Mouse (Mus musculus): ENCODE measurements at regions not wholly inside any gene's neighbourhood (a gene's known extent, or its start where the extent isn't known, plus 50 kb on each side); places are given as distances from the start of the nearest gene placed in this dataset.

DNA sequence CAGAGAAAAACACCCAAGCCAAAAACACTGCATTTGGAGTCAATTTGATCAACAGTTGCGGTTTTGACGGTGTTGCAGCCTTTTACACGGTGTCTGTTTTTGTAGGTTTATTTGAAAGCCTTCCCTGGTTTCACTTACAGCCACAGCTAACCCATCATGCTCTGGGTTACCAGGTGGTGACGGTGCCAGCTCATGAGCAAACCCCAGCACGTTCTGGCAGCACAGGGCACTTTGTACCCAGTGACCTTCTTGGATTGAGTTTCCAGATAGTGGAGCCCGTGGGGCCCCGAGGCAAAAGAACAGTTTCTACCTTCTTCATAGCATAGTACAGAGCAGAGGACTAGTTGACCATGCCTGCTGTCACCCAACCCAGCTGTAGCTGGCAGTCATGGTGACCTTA lies 152.6 kb upstream of the F930015N05Rik start:
- peak; percentile 89 for DNase-seq (ENCODE audit: extremely low read depth, low read depth, low spot score)

DNA sequence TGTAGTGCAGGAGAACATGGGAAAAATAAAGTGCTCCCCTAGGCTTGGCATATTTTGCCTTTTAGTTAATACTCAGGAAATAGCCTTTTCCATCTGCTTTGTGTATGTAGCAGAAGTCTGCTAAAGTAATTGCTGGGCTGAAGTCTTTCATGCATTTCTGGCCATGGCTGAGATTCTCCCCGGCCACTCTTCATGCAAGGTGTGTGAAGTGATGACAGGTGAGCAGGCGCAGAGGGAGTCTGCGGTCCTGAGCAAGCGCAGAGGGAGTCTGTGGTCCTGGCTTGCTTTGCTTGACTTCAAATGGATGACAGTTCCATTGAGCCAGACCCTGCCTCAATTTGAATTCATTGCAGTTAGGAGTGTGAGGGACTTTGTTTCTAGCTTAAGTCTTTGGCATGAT lies 153.6 kb upstream of the F930015N05Rik start:
- Histone ChIP-seq H3K27me3 (ENCODE audit: control insufficient read depth, insufficient read depth, low read length) (no peaks in the 10 kb centered on the region), H3K27ac (replicated peaks; ENCODE audit: insufficient read depth, low read depth, low read length) (no peak overlapping the region), H3K36me3 (ENCODE audit: control insufficient read depth, insufficient read depth, low read length) (no peaks in the 10 kb centered on the region), H3K4me3 (ENCODE audit: insufficient read depth, low read depth, low read length) (no peak overlapping the region), H3K79me2 (ENCODE audit: control insufficient read depth, insufficient read depth, low read length) (no peaks in the 10 kb centered on the region), H3K9ac (ENCODE audit: low read depth, low read length) (no peak overlapping the region), H3K4me1 (ENCODE audit: control insufficient read depth, insufficient read depth, low read length) (peaks cover 14% of the 10 kb centered on the region)
- DNase-seq (ENCODE audit: extremely low read depth, low read depth, low spot score) = no peak
- TF ChIP-seq CTCF (IDR thresholded peaks at IDR 0.05; ENCODE audit: low read depth, low read length) (no peak), POLR2A (IDR thresholded peaks at IDR 0.05; ENCODE audit: extremely low read depth, insufficient read depth, low read length) (no peak)
- WGBS = 94% methylated on average over 4 of the region's 4 CpGs

More for the DNA sequence above, 152.6 kb upstream of the F930015N05Rik start:
- H3K79me2 ChIP-seq (ENCODE audit: control insufficient read depth, insufficient read depth, low read length) = no peaks in the 10 kb centered on the region
- peaks cover 14% of the 10 kb centered on the region for H3K4me1 ChIP-seq (ENCODE audit: control insufficient read depth, insufficient read depth, low read length)
- no peak overlapping the region for H3K4me3 ChIP-seq (ENCODE audit: insufficient read depth, low read depth, low read length)
- H3K9ac ChIP-seq (ENCODE audit: low read depth, low read length) = no peak overlapping the region
- 28% methylated on average over 7 of the region's 7 CpGs for WGBS
- H3K27ac ChIP-seq (replicated peaks; ENCODE audit: insufficient read depth, low read depth, low read length) = peak overlapping the region; percentile 11; the same call in 1 of the 2 replicates
- TF ChIP-seq POLR2A (IDR thresholded peaks at IDR 0.05; ENCODE audit: extremely low read depth, insufficient read depth, low read length) (no peak), CTCF (IDR thresholded peaks at IDR 0.05; ENCODE audit: low read depth, low read length) (no peak)
- H3K27me3 ChIP-seq (ENCODE audit: control insufficient read depth, insufficient read depth, low read length) = no peaks in the 10 kb centered on the region
- H3K36me3 ChIP-seq (ENCODE audit: control insufficient read depth, insufficient read depth, low read length) = no peaks in the 10 kb centered on the region

DNA sequence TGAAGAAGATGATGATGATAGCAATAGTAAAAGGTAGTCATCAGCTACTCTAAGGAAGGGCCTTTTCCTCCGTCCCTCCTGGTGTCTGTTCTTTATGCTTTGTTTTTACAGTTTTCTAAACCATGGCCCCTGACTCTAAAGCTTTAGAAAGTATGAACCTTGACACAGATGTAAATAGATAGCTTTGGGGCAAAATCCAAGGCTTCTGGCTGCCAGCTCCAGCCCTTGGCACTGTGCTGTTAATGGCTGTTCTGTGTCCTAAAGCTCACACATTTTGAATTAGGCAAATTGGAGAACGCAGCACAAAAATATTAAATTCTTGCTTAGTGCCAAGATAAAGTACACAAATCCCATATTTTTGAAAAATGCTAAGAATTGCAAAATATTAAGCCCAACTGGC lies 155.8 kb upstream of the F930015N05Rik start:
- DNase-seq (ENCODE audit: extremely low read depth, low read depth, low spot score) = peak; percentile 70
- Histone ChIP-seq H3K27me3 (ENCODE audit: control insufficient read depth, insufficient read depth, low read length) (no peaks in the 10 kb centered on the region), H3K36me3 (ENCODE audit: control insufficient read depth, insufficient read depth, low read length) (no peaks in the 10 kb centered on the region), H3K4me1 (ENCODE audit: control insufficient read depth, insufficient read depth, low read length) (peaks cover 11% of the 10 kb centered on the region), H3K79me2 (ENCODE audit: control insufficient read depth, insufficient read depth, low read length) (no peaks in the 10 kb centered on the region), H3K4me3 (ENCODE audit: insufficient read depth, low read depth, low read length) (no peak overlapping the region), H3K9ac (ENCODE audit: low read depth, low read length) (no peak overlapping the region), H3K27ac (replicated peaks; ENCODE audit: insufficient read depth, low read depth, low read length) (no peak overlapping the region)
- 30% methylated on average over 2 of the region's 2 CpGs for WGBS
- TF ChIP-seq CTCF (IDR thresholded peaks at IDR 0.05; ENCODE audit: low read depth, low read length) (no peak), POLR2A (IDR thresholded peaks at IDR 0.05; ENCODE audit: extremely low read depth, insufficient read depth, low read length) (no peak)

DNA sequence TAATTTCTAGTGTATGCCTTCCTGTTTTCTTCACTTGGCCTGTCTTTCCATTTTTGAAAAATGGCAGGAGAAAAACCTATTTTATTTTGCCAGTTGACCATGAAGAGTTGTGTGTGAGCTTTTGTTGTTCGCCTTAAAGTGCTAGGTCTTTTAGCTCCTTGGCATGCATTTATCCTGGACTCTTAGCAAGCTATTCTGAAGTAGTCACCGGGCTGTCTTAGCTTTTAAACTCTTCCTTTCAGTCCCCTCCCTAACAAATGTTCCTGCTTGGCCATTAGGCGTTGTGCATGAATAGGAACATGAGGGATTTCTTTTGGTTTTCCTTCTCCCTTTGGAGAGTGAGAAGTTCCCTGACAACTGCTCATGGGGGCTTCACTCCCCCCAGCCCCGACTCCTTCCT lies 160.9 kb upstream of the F930015N05Rik start:
- WGBS = 93% methylated on average over 4 of the region's 4 CpGs
- TF ChIP-seq POLR2A (IDR thresholded peaks at IDR 0.05; ENCODE audit: extremely low read depth, insufficient read depth, low read length) (no peak), CTCF (IDR thresholded peaks at IDR 0.05; ENCODE audit: low read depth, low read length) (no peak)
- H3K4me1 ChIP-seq (ENCODE audit: control insufficient read depth, insufficient read depth, low read length) = 0 out of 2 replicates have a peak, but pooled peaks cover under 1% of the 10 kb centered on the region
- no peaks in the 10 kb centered on the region for H3K27me3 ChIP-seq (ENCODE audit: control insufficient read depth, insufficient read depth, low read length)
- H3K27ac ChIP-seq (replicated peaks; ENCODE audit: insufficient read depth, low read depth, low read length) = no peak overlapping the region
- H3K36me3 ChIP-seq (ENCODE audit: control insufficient read depth, insufficient read depth, low read length) = no peaks in the 10 kb centered on the region
- no peak overlapping the region for H3K9ac ChIP-seq (ENCODE audit: low read depth, low read length)
- H3K4me3 ChIP-seq (ENCODE audit: insufficient read depth, low read depth, low read length) = no peak overlapping the region
- H3K79me2 ChIP-seq (ENCODE audit: control insufficient read depth, insufficient read depth, low read length) = no peaks in the 10 kb centered on the region
- no peak for DNase-seq (ENCODE audit: extremely low read depth, low read depth, low spot score)

DNA sequence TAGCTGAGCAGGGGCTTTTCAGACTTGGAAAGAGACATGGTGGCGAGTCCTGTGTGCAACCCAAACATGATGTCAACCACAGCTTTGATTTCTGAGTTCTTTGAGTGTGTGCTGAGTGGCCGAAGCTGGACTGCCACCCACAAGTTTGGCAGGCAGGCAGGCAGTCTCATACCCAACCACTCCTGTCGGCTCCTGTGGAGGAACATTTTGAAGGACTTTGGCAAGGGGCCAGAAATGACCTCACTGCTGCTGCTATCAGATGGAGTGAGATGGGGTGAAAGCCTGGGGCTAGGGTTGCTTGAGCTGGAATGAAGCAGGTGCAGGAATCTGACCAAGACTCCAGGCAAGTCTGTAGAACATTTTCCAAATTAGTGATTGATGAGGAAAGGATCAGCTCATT lies 162.7 kb upstream of the F930015N05Rik start:
- H3K79me2 ChIP-seq (ENCODE audit: control insufficient read depth, insufficient read depth, low read length) = no peaks in the 10 kb centered on the region
- H3K27ac ChIP-seq (replicated peaks; ENCODE audit: insufficient read depth, low read depth, low read length) = no peak overlapping the region
- no peak for TF ChIP-seq CTCF (IDR thresholded peaks at IDR 0.05; ENCODE audit: low read depth, low read length)
- no peak overlapping the region for H3K9ac ChIP-seq (ENCODE audit: low read depth, low read length)
- no peak overlapping the region for H3K4me3 ChIP-seq (ENCODE audit: insufficient read depth, low read depth, low read length)
- H3K4me1 ChIP-seq (ENCODE audit: control insufficient read depth, insufficient read depth, low read length) = no peaks in the 10 kb centered on the region
- H3K36me3 ChIP-seq (ENCODE audit: control insufficient read depth, insufficient read depth, low read length) = no peaks in the 10 kb centered on the region
- peak; percentile 51 for DNase-seq (ENCODE audit: extremely low read depth, low read depth, low spot score)
- H3K27me3 ChIP-seq (ENCODE audit: control insufficient read depth, insufficient read depth, low read length) = no peaks in the 10 kb centered on the region
- WGBS = 34% methylated on average over 3 of the region's 3 CpGs

DNA sequence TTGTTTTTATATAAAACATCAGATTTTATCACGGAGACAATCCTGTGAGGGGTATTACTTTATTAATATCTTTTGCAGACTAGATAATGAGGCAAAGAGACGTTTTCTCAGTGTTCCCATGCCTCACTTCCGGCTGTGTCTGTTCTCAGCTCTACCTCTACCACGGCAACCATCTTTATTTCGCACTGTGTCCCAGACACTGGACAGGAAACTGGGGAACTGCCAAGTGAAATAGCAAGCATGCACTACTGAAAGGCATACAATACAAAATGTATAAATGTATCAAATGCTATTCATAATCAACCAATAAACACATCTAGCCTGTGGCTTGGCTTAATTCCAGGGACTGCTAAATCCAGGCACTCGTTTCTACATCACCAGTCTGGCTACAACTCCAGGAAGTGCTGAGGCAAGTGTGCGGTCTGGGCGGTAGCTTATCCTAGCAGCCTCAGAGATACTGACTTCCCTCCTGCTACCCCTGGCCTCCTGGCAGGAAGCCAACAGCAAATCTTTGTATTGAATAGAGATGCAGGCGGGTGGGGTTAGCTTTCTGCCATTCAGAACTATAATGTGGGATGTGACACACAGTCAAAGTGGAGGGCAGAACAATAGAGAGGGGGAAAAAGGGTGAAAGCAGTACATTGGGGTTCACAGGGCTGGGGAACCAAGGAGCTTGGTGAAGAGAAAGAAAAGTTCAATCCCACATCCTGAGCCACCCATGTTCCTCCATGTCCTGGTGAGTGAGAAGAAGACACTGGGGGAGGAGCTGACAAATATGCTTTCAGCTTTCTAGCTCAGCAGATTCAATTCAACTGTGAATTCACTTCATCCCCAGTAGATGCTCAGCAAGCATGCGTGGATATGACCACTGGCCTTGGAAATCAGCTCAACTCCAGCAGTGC lies 164.0 kb upstream of the F930015N05Rik start:
- DNase-seq (ENCODE audit: extremely low read depth, low read depth, low spot score) = no peak
- TF ChIP-seq POLR2A (IDR thresholded peaks at IDR 0.05; ENCODE audit: extremely low read depth, insufficient read depth, low read length) = no peak
- TF ChIP-seq CTCF (IDR thresholded peaks at IDR 0.05; ENCODE audit: low read depth, low read length) = no peak
- Histone ChIP-seq H3K9ac (ENCODE audit: low read depth, low read length) (no peak overlapping the region), H3K27me3 (ENCODE audit: control insufficient read depth, insufficient read depth, low read length) (no peaks in the 10 kb centered on the region), H3K79me2 (ENCODE audit: control insufficient read depth, insufficient read depth, low read length) (no peaks in the 10 kb centered on the region), H3K27ac (replicated peaks; ENCODE audit: insufficient read depth, low read depth, low read length) (no peak overlapping the region), H3K4me3 (ENCODE audit: insufficient read depth, low read depth, low read length) (no peak overlapping the region), H3K4me1 (ENCODE audit: control insufficient read depth, insufficient read depth, low read length) (no peaks in the 10 kb centered on the region), H3K36me3 (ENCODE audit: control insufficient read depth, insufficient read depth, low read length) (no peaks in the 10 kb centered on the region)
- WGBS = 63% methylated on average over 10 of the region's 10 CpGs
